Mouse (Mus musculus) stomach, embryonic 16.5 days (tissue): ENCODE data around the gene Thrap3. TPM values are rescaled to one million over a fixed set of nuclear protein-coding genes. Genes with fewer than 3 reads are reported as not detected.
A peak's percentile ranks its signal among the peaks of the same experiment; 100 is the strongest.

Source experiments
- ATAC-seq: fragments of 200-750 bp; cut with Nextera tagmentation; 2 replicates; pipeline ENCODE4 v1.8.0; 2017; ENCODE audit warnings: moderate number of reproducible peaks, moderate TSS enrichment; ENCODE audit not compliant: insufficient read depth, low FRiP score
- H3K27ac ChIP-seq: fragments of 300-500 bp; sonication (generic); 2 replicates; pipeline ENCODE4 v1.5.1; 2014; ENCODE audit warnings: low read length
- H3K27me3 ChIP-seq: fragments of 300-500 bp; sonication (generic); 2 replicates; pipeline ENCODE4 v1.6.1; 2014; ENCODE audit warnings: low read length, control low read depth, mixed read lengths; ENCODE audit not compliant: control insufficient read depth, insufficient read depth
- H3K36me3 ChIP-seq: fragments of 300-500 bp; sonication (generic); 2 replicates; pipeline ENCODE4 v1.6.1; 2014; ENCODE audit warnings: low read length; ENCODE audit not compliant: control insufficient read depth, insufficient read depth
- H3K4me1 ChIP-seq: fragments of 300-500 bp; sonication (generic); 2 replicates; pipeline ENCODE4 v1.6.1; 2014; ENCODE audit warnings: low read length, control low read depth, mixed read lengths; ENCODE audit not compliant: control insufficient read depth, insufficient read depth
- H3K4me2 ChIP-seq: fragments of 300-500 bp; sonication (generic); 2 replicates; pipeline ENCODE4 v1.6.1; 2014; ENCODE audit warnings: low read depth, low read length, mixed read lengths
- H3K4me3 ChIP-seq: fragments of 300-500 bp; sonication (generic); replicated peaks from 2 replicates; pipeline ENCODE4 v1.5.1; 2014; ENCODE audit warnings: mild to moderate bottlenecking, low read length
- H3K9ac ChIP-seq: fragments of 300-500 bp; sonication (generic); 2 replicates; pipeline ENCODE4 v1.6.1; 2014; ENCODE audit warnings: low read length
- H3K9me3 ChIP-seq: fragments of 300-500 bp; sonication (generic); replicated peaks from 2 replicates; pipeline ENCODE4 v1.6.1; 2016; ENCODE audit warnings: low read length, control low read depth; ENCODE audit not compliant: control insufficient read depth
- WGBS: fragments of 180-500 bp; shearing (Covaris S2); extraction: QIAGEN DNeasy Blood & Tissue Kit; methylation state at CpG from one replicate; pipeline ENCODE4 v1.1.7; 2014; 5-methylcytosine and 5-hydroxymethylcytosine counted together
- polyA plus RNA-seq: library from polyadenylated mRNA; unstranded; fragments of >200 nt; fragmentation: Nextera tagmentation; extraction: Ambion mirVana; gene quantifications from 2 replicates; pipeline ENCODE4 v1.2.1, GENCODE M21; 2015

Gene Thrap3
- 164 and 176 TPM in 2 replicates for polyA plus RNA-seq

GRCm38 (mm10) chr4:126202303-126203181 lies at the start of gene Thrap3:
TSS of gene Thrap3 (minus strand) at chr4:126202760.
- no peaks in the 10 kb centered on the region for H3K27me3 ChIP-seq
- peak within 1 kb of the TSS; percentile 86 for H3K4me2 ChIP-seq
- peaks cover 27% of the 10 kb centered on the region for H3K4me1 ChIP-seq
- H3K4me3 ChIP-seq = peak within 1 kb of the TSS; percentile 81
- no peaks in the 10 kb centered on the region for H3K9me3 ChIP-seq
- ATAC-seq = peak; percentile 99
- H3K36me3 ChIP-seq = no peaks in the 10 kb centered on the region
- under 1% methylated on average over 72 of the region's 75 CpGs for WGBS
- H3K9ac ChIP-seq = peak within 1 kb of the TSS; percentile 85
- H3K27ac ChIP-seq = peak within 1 kb of the TSS; percentile 96

GRCm38 (mm10) chr4:126251655-126252254 lies 49.2 kb upstream of the Thrap3 start:
- no peak for ATAC-seq
- no peaks in the 10 kb centered on the region for H3K36me3 ChIP-seq
- H3K4me2 ChIP-seq = peak overlapping the region; percentile 28; the same call in 1 of the 2 replicates
- whole genome bisulfite sequencing = 61% methylated on average over 11 of the region's 11 CpGs
- H3K9me3 ChIP-seq = no peaks in the 10 kb centered on the region
- H3K9ac ChIP-seq = peak overlapping the region; percentile 9
- H3K4me3 ChIP-seq = no peak overlapping the region
- peak overlapping the region; percentile 47 for H3K27ac ChIP-seq
- H3K27me3 ChIP-seq = no peaks in the 10 kb centered on the region
- peaks cover 36% of the 10 kb centered on the region for H3K4me1 ChIP-seq

DNA sequence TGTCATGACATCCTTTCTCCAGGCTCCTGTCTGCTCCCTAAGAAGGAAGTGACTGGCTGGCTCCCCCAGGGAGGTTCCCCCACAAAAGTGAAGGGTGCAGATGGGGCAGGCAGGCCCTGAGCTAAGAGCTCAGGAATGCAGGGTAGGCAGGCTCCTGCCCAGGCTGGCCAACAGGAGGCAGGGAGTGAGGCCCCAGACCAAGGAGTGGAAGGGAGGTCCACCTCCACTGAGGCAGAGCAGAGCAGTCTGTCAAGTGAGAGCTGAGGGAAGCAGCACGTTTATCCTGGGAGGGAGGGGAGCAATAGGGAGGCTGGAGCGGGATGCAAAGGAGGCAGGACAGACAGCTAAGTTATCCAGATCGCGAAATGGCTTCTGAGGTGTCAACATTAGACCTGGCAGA lies 48.1 kb upstream of the Thrap3 start:
- WGBS = 52% methylated on average over 4 of the region's 4 CpGs
- Histone ChIP-seq H3K36me3 (no peaks in the 10 kb centered on the region), H3K4me2 (no peak overlapping the region), H3K4me1 (peaks cover 36% of the 10 kb centered on the region), H3K27ac (no peak overlapping the region), H3K9ac (no peak overlapping the region), H3K9me3 (no peaks in the 10 kb centered on the region), H3K27me3 (no peaks in the 10 kb centered on the region), H3K4me3 (no peak overlapping the region)
- ATAC-seq = no peak; the same call in 1 of the 2 replicates

GRCm38 (mm10) chr4:126248261-126248868 lies 45.8 kb upstream of the Thrap3 start:
- no peak overlapping the region for H3K27ac ChIP-seq
- no peak for ATAC-seq
- WGBS = 43% methylated on average over 11 of the region's 11 CpGs

GRCm38 (mm10) chr4:126246202-126246889 lies 43.8 kb upstream of the Thrap3 start:
- no peaks in the 10 kb centered on the region for H3K27me3 ChIP-seq
- ATAC-seq = no peak
- H3K36me3 ChIP-seq = no peaks in the 10 kb centered on the region
- 74% methylated on average over 13 of the region's 13 CpGs for WGBS
- H3K4me1 ChIP-seq = peaks cover 12% of the 10 kb centered on the region
- no peak overlapping the region for H3K9ac ChIP-seq
- H3K9me3 ChIP-seq = no peaks in the 10 kb centered on the region
- H3K4me2 ChIP-seq = no peak overlapping the region
- no peak overlapping the region for H3K4me3 ChIP-seq
- peak overlapping the region; percentile 24; the same call in 1 of the 2 replicates for H3K27ac ChIP-seq

More at GRCm38 (mm10) chr4:126248261-126248868, 45.8 kb upstream of the Thrap3 start:
- Histone ChIP-seq H3K4me1 (peaks cover 24% of the 10 kb centered on the region), H3K9me3 (no peaks in the 10 kb centered on the region), H3K4me2 (no peak overlapping the region), H3K4me3 (no peak overlapping the region), H3K36me3 (no peaks in the 10 kb centered on the region), H3K27me3 (no peaks in the 10 kb centered on the region), H3K9ac (no peak overlapping the region)

DNA sequence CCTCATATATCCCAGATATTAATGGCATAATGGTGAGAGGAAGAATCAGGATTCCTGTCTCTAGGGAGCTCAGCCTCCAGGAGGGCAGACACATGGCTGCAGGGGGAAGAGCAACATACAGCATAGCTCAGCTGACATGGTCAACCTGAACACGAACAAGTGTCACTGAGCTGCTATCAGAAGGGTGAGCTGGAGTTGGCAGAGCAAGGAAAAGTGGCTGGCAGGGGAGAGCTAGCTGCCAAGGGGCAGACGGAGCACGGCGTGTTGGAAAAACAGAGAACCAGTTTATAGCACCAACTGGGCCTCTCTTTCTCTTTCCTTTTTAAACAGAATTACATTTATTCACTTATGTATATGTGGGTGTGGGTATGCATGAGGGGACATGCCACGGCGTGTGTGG lies 40.0 kb upstream of the Thrap3 start:
- peaks cover 3% of the 10 kb centered on the region; the same call in 1 of the 2 replicates for H3K4me1 ChIP-seq
- no peak overlapping the region for H3K27ac ChIP-seq
- no peaks in the 10 kb centered on the region for H3K9me3 ChIP-seq
- ATAC-seq = no peak
- no peak overlapping the region for H3K9ac ChIP-seq
- H3K4me2 ChIP-seq = no peak overlapping the region
- no peak overlapping the region for H3K4me3 ChIP-seq
- peaks cover 7% of the 10 kb centered on the region; the same call in 1 of the 2 replicates for H3K36me3 ChIP-seq
- 82% methylated on average over 6 of the region's 6 CpGs for WGBS
- H3K27me3 ChIP-seq = no peaks in the 10 kb centered on the region

DNA sequence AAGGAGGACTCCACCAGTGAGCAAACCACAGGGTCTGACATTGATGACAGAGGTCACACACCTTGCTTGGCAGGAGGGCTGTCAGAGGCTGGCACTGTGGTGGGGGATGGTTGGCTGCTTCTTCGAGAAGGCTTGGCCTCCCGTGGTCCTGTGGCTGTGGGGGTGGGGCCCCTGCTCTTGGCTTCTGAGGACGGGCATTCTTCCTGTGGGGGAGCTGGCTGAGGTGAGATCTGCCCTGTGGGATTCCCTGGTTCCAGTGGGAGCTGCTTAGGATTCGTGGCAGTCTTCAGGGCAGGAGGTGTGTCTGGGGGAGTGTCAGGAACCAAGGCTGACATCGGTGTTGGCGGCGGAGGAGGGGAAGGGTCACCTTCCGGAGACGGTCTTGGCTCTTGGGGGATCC lies 39.4 kb upstream of the Thrap3 start:
- no peaks in the 10 kb centered on the region for H3K27me3 ChIP-seq
- peaks cover 7% of the 10 kb centered on the region; the same call in 1 of the 2 replicates for H3K36me3 ChIP-seq
- no peak overlapping the region for H3K4me2 ChIP-seq
- H3K9me3 ChIP-seq = no peaks in the 10 kb centered on the region
- no peak overlapping the region for H3K9ac ChIP-seq
- no peak for ATAC-seq
- no peak overlapping the region for H3K27ac ChIP-seq
- 49% methylated on average over 9 of the region's 9 CpGs for WGBS
- no peak overlapping the region for H3K4me3 ChIP-seq
- H3K4me1 ChIP-seq = peaks cover 3% of the 10 kb centered on the region; the same call in 1 of the 2 replicates

GRCm38 (mm10) chr4:126239862-126240475 lies 37.4 kb upstream of the Thrap3 start:
- H3K27me3 ChIP-seq = no peaks in the 10 kb centered on the region
- peaks cover 3% of the 10 kb centered on the region; the same call in 1 of the 2 replicates for H3K4me1 ChIP-seq
- H3K9me3 ChIP-seq = no peaks in the 10 kb centered on the region
- no peak overlapping the region for H3K4me3 ChIP-seq
- no peak for ATAC-seq
- H3K27ac ChIP-seq = no peak overlapping the region
- WGBS = 86% methylated on average over 13 of the region's 13 CpGs
- H3K9ac ChIP-seq = no peak overlapping the region
- H3K36me3 ChIP-seq = peaks cover 14% of the 10 kb centered on the region; the same call in 1 of the 2 replicates
- no peak overlapping the region for H3K4me2 ChIP-seq
